Comparison of ENCODE assay signal across 6 mouse cellular contexts in genomic region chr9:50102766-50103165, GRCm38 (mm10).
"Had no signal": no experiment of that assay in that cellular context is flagged by ENCODE, and none has a peak within 500 bp of the region (broad histone marks: within the 10 kb centered on the region; RNA-seq: fewer than 3 reads in every experiment).

No protein-coding gene starts in this region.

- DNase-seq: kidney, postnatal 10 days; kidney, postnatal 4 days; left cerebral cortex, postnatal 4 days; lung, adult 18-20 months; right cerebral cortex, postnatal 14 days; thymus, postnatal 36 days had no signal
